Mouse (Mus musculus): ENCODE results near the gene Sgms1. TPM values are rescaled to one million over a fixed set of nuclear protein-coding genes. Genes with fewer than 3 reads are reported as not detected.

The Sgms1 gene
- total and polyA plus RNA-seq, 2 experiments from 2014 or later: 21.3 to 28.4 TPM

GRCm38 (mm10) chr19:32242153-32242552 is 147.4 kb downstream of the Sgms1 start:
- no peaks in the 10 kb centered on the region for H3K27me3 ChIP-seq (ENCODE audit: insufficient read depth, low read length)
- H3K4me1 ChIP-seq (ENCODE audit: insufficient read depth, low read length): no peaks in the 10 kb centered on the region; the same call in 1 of the 2 replicates
- no peak overlapping the region for H3K27ac ChIP-seq (ENCODE audit: low read depth, low read length)
- no peaks in the 10 kb centered on the region for H3K9me3 ChIP-seq (ENCODE audit: low read length)
- DNase-seq (ENCODE audit: low spot score) (no peak), ATAC-seq (ENCODE audit: low FRiP score) (no peak)
- no peak overlapping the region for H3K9ac ChIP-seq (replicated peaks; ENCODE audit: low read length, poor library complexity, severe bottlenecking)
- no peak overlapping the region for H3K4me3 ChIP-seq (ENCODE audit: low read depth, low read length)
- H3K4me2 ChIP-seq (ENCODE audit: low read depth, low read length, poor library complexity, severe bottlenecking): no peak overlapping the region
- no peak for TF ChIP-seq CTCF (IDR thresholded peaks at IDR 0.05)
- WGBS: 84% methylated on average over 4 of the region's 4 CpGs
- H3K36me3 ChIP-seq (ENCODE audit: insufficient read depth, low read length): no peaks in the 10 kb centered on the region

- H3K4me3 ChIP-seq (ENCODE audit: low read depth, low read length): no peak overlapping the region
- no peak overlapping the region for H3K4me2 ChIP-seq (ENCODE audit: low read depth, low read length, poor library complexity, severe bottlenecking)
- H3K9ac ChIP-seq (replicated peaks; ENCODE audit: low read length, poor library complexity, severe bottlenecking): no peak overlapping the region
- H3K4me1 ChIP-seq (ENCODE audit: insufficient read depth, low read length): no peaks in the 10 kb centered on the region; the same call in 1 of the 2 replicates
- H3K27me3 ChIP-seq (ENCODE audit: insufficient read depth, low read length): no peaks in the 10 kb centered on the region
- no peak overlapping the region for H3K27ac ChIP-seq (ENCODE audit: low read depth, low read length)
- WGBS: 72% methylated on average over 8 of the region's 8 CpGs
- no peak for ATAC-seq (ENCODE audit: low FRiP score)
- no peaks in the 10 kb centered on the region for H3K9me3 ChIP-seq (ENCODE audit: low read length)
- no peak for TF ChIP-seq CTCF (IDR thresholded peaks at IDR 0.05)
- no peaks in the 10 kb centered on the region for H3K36me3 ChIP-seq (ENCODE audit: insufficient read depth, low read length)
- no peak for DNase-seq (ENCODE audit: low spot score)
These were observed 149.0 kb downstream of the Sgms1 start for GRCm38 (mm10) chr19:32240417-32240990.

DNA sequence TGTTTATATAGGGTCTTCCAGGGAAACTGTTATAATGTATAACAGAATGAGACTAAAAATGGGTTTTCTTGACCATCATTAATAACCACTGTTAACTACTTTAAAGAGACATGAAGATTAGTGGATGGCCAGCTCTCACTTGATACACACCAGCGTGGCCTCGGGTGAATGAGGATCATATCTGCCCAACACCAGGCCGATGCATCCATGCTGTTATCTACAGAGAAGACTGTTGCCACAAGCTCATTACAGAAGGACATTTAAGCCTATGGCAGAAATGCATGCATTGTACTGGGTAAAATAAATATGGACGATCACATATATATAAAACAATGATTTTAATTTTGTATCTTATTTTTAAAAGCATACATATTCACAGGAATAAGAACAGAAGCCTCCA is 149.6 kb downstream of the Sgms1 start:
- no peak overlapping the region for H3K9ac ChIP-seq (replicated peaks; ENCODE audit: low read length, poor library complexity, severe bottlenecking)
- no peak overlapping the region for H3K27ac ChIP-seq (ENCODE audit: low read depth, low read length)
- 94% methylated on average over 4 of the region's 4 CpGs for WGBS
- ATAC-seq (ENCODE audit: low FRiP score): no peak
- no peak for DNase-seq (ENCODE audit: low spot score)
- no peak for TF ChIP-seq CTCF (IDR thresholded peaks at IDR 0.05)
- no peaks in the 10 kb centered on the region for H3K27me3 ChIP-seq (ENCODE audit: insufficient read depth, low read length)
- no peak overlapping the region for H3K4me3 ChIP-seq (ENCODE audit: low read depth, low read length)
- H3K36me3 ChIP-seq (ENCODE audit: insufficient read depth, low read length): no peaks in the 10 kb centered on the region
- no peaks in the 10 kb centered on the region for H3K9me3 ChIP-seq (ENCODE audit: low read length)
- no peak overlapping the region for H3K4me2 ChIP-seq (ENCODE audit: low read depth, low read length, poor library complexity, severe bottlenecking)
- no peaks in the 10 kb centered on the region; the same call in 1 of the 2 replicates for H3K4me1 ChIP-seq (ENCODE audit: insufficient read depth, low read length)

DNA sequence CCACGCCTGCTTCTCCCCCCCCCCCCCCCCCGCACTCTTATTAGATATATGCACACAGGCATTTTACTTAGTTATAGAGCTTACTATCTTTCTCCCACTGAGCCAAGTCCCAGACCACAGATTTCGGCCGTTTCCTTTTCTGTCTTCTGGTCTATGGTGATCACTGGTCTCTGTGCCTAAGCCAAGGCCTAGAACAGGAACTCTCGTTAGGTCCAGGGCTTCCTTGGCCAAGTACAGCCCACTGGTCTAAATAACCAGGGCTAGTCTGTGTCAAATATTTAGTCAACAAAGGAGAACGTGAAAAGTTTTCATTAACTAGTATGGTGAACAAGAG is 150.1 kb downstream of the Sgms1 start:
- no peak for TF ChIP-seq CTCF (IDR thresholded peaks at IDR 0.05)
- WGBS: 96% methylated on average over 5 of the region's 6 CpGs
- Histone ChIP-seq H3K4me1 (ENCODE audit: insufficient read depth, low read length) (no peaks in the 10 kb centered on the region; the same call in 1 of the 2 replicates), H3K27ac (ENCODE audit: low read depth, low read length) (no peak overlapping the region), H3K4me3 (ENCODE audit: low read depth, low read length) (no peak overlapping the region), H3K27me3 (ENCODE audit: insufficient read depth, low read length) (no peaks in the 10 kb centered on the region), H3K36me3 (ENCODE audit: insufficient read depth, low read length) (no peaks in the 10 kb centered on the region), H3K9ac (replicated peaks; ENCODE audit: low read length, poor library complexity, severe bottlenecking) (no peak overlapping the region), H3K9me3 (ENCODE audit: low read length) (no peaks in the 10 kb centered on the region), H3K4me2 (ENCODE audit: low read depth, low read length, poor library complexity, severe bottlenecking) (no peak overlapping the region)
- no peak for ATAC-seq (ENCODE audit: low FRiP score)
- DNase-seq (ENCODE audit: low spot score): no peak

GRCm38 (mm10) chr19:32238722-32239458 is 150.6 kb downstream of the Sgms1 start:
- H3K36me3 ChIP-seq (ENCODE audit: insufficient read depth, low read length): no peaks in the 10 kb centered on the region
- no peaks in the 10 kb centered on the region for H3K27me3 ChIP-seq (ENCODE audit: insufficient read depth, low read length)
- H3K9me3 ChIP-seq (ENCODE audit: low read length): no peaks in the 10 kb centered on the region
- H3K4me1 ChIP-seq (ENCODE audit: insufficient read depth, low read length): no peaks in the 10 kb centered on the region; the same call in 1 of the 2 replicates
- H3K4me3 ChIP-seq (ENCODE audit: low read depth, low read length): no peak overlapping the region
- no peak for DNase-seq (ENCODE audit: low spot score)
- no peak overlapping the region for H3K9ac ChIP-seq (replicated peaks; ENCODE audit: low read length, poor library complexity, severe bottlenecking)
- no peak for TF ChIP-seq CTCF (IDR thresholded peaks at IDR 0.05)
- ATAC-seq (ENCODE audit: low FRiP score): no peak
- 89% methylated on average over 11 of the region's 11 CpGs for WGBS
- no peak overlapping the region for H3K27ac ChIP-seq (ENCODE audit: low read depth, low read length)
- no peak overlapping the region for H3K4me2 ChIP-seq (ENCODE audit: low read depth, low read length, poor library complexity, severe bottlenecking)

DNA sequence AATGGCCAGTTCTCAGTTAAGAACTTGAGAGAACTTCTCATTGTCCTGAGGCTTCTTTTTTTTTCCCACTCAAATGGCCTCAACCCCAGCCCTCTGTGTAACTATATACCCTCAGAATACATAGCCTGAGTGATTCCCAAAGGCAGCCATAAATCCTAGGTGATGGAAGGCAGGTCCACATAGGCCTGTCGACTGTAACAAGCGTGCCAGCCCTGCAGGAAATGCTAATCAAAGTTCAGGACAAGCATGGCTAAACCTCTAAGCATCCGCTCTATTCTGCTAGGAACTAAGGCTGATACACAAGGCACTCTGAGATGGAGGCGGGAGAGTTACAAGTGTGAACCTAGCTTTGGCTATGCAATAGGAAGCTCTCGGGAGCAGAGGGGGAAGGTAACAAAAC is 151.8 kb downstream of the Sgms1 start:
- Histone ChIP-seq H3K4me1 (ENCODE audit: insufficient read depth, low read length) (no peaks in the 10 kb centered on the region; the same call in 1 of the 2 replicates), H3K9me3 (ENCODE audit: low read length) (no peaks in the 10 kb centered on the region), H3K36me3 (ENCODE audit: insufficient read depth, low read length) (no peaks in the 10 kb centered on the region), H3K27ac (ENCODE audit: low read depth, low read length) (no peak overlapping the region), H3K4me3 (ENCODE audit: low read depth, low read length) (no peak overlapping the region), H3K27me3 (ENCODE audit: insufficient read depth, low read length) (no peaks in the 10 kb centered on the region), H3K4me2 (ENCODE audit: low read depth, low read length, poor library complexity, severe bottlenecking) (no peak overlapping the region), H3K9ac (replicated peaks; ENCODE audit: low read length, poor library complexity, severe bottlenecking) (no peak overlapping the region)
- 55% methylated on average over 5 of the region's 5 CpGs for WGBS
- DNase-seq (ENCODE audit: low spot score) (no peak), ATAC-seq (ENCODE audit: low FRiP score) (no peak)
- no peak for TF ChIP-seq CTCF (IDR thresholded peaks at IDR 0.05)

Measured in midbrain, postnatal 0 days (tissue).